Mouse (Mus musculus) heart, embryonic 13.5 days (tissue): ENCODE results near the gene Zdhhc6. TPM values are rescaled to one million over a fixed set of nuclear protein-coding genes. Genes with fewer than 3 reads are reported as not detected.

Experiments
- ATAC-seq: fragments of 200-750 bp; cut with Nextera tagmentation; 2 replicates; pipeline ENCODE4 v1.8.0; 2017; ENCODE audit warnings: moderate TSS enrichment; ENCODE audit not compliant: insufficient number of reproducible peaks, low FRiP score, low TSS enrichment; ENCODE audit errors: extremely low read depth
- H3K27ac ChIP-seq: fragments of 300-500 bp; sonication (generic); replicated peaks from 2 replicates; pipeline ENCODE4 v1.5.1; 2015; ENCODE audit warnings: moderate library complexity, mild to moderate bottlenecking, inconsistent platforms
- H3K27me3 ChIP-seq: fragments of 300-500 bp; sonication (generic); replicated peaks from 2 replicates; pipeline ENCODE4 v1.6.1; 2015; ENCODE audit warnings: mild to moderate bottlenecking, inconsistent platforms
- H3K36me3 ChIP-seq: fragments of 300-500 bp; sonication (generic); 2 replicates; pipeline ENCODE4 v1.6.1; 2015; ENCODE audit warnings: mild to moderate bottlenecking, inconsistent platforms
- H3K4me1 ChIP-seq: fragments of 300-500 bp; sonication (generic); 2 replicates; pipeline ENCODE4 v1.6.1; 2015; ENCODE audit warnings: inconsistent platforms
- H3K4me2 ChIP-seq: fragments of 300-500 bp; sonication (generic); 2 replicates; pipeline ENCODE4 v1.6.1; 2015; ENCODE audit warnings: inconsistent platforms, mild to moderate bottlenecking, moderate library complexity
- H3K4me3 ChIP-seq: fragments of 300-500 bp; sonication (generic); 2 replicates; pipeline ENCODE4 v1.5.1; 2015; ENCODE audit warnings: moderate library complexity, mild to moderate bottlenecking, inconsistent platforms
- H3K9ac ChIP-seq: fragments of 300-500 bp; sonication (generic); 2 replicates; pipeline ENCODE4 v1.6.1; 2015; ENCODE audit warnings: inconsistent platforms, mild to moderate bottlenecking, moderate library complexity
- H3K9me3 ChIP-seq: fragments of 300-500 bp; sonication (generic); 2 replicates; pipeline ENCODE4 v1.6.1; 2016; ENCODE audit warnings: inconsistent platforms
- WGBS: fragments of 180-500 bp; shearing (Covaris S2); methylation state at CpG from one replicate; pipeline ENCODE4 v1.1.7; 2015; ENCODE audit warnings: mixed read lengths; 5-methylcytosine and 5-hydroxymethylcytosine counted together
- polyA plus RNA-seq: library from polyadenylated mRNA; unstranded; fragments of >200 nt; fragmentation: Nextera tagmentation; extraction: Ambion mirVana; gene quantifications from 2 replicates; pipeline ENCODE4 v1.2.1, GENCODE M21; 2015

The Zdhhc6 gene
- polyA plus RNA-seq, result 59.4 and 62.3 TPM in 2 replicates

DNA sequence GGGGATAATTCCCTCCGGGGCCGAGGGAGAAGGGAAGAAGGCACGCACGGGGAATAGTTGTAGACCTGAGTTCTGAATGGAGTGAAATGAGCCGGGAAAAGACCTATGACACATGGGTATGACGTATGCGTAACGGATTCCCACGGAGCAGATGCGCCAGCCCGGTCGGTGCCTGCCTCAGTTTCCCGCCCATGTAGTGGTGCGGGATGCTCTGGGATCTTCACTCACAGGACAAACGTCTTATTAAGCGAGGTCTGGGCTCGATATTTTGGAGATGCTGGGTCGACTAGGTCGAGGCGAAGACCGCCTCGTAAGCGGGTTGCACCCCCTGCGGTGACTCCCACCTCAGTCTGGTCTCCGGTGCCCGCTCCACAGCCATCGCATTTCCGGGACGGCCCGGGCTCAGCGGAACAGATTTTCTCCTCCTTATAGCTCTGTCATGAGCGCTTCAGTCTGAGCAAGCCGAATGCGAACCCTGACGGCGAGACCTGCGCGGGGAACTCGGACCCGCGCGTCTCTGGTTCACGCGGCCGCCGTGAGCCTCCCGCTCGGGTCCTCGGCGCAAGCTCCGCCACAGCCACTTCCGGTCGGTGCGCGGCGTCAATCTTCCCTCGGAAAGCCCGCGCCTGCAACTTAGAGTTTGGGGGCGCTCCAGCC, at the start of gene Zdhhc6:
Gene Zdhhc6, minus strand, starts transcription at position 581 of the 657 bp plus-strand sequence.
- no peaks in the 10 kb centered on the region for H3K9me3 ChIP-seq
- H3K4me1 ChIP-seq, result peaks cover 41% of the 10 kb centered on the region
- under 1% methylated on average over 59 of the region's 60 CpGs for WGBS
- peak within 1 kb of the TSS; percentile 90 for H3K4me2 ChIP-seq
- H3K9ac ChIP-seq, result peak within 1 kb of the TSS; percentile 93
- peaks cover 25% of the 10 kb centered on the region for H3K36me3 ChIP-seq
- H3K4me3 ChIP-seq, result peak within 1 kb of the TSS; percentile 82
- H3K27me3 ChIP-seq, result no peaks in the 10 kb centered on the region
- peak within 1 kb of the TSS; percentile 88 for H3K27ac ChIP-seq
- 0 out of 2 replicates have a peak, but pooled peaks have one; percentile 25 for ATAC-seq

GRCm38 (mm10) chr19:55362606-55363005, 46.8 kb upstream of the Zdhhc6 start:
- no peaks in the 10 kb centered on the region for H3K27me3 ChIP-seq
- H3K4me3 ChIP-seq, result no peak overlapping the region
- no peak overlapping the region for H3K4me2 ChIP-seq
- ATAC-seq, result no peak
- H3K4me1 ChIP-seq, result peaks cover 6% of the 10 kb centered on the region
- no peaks in the 10 kb centered on the region for H3K9me3 ChIP-seq
- WGBS, result 87% methylated on average over 9 of the region's 9 CpGs
- 0 out of 2 replicates have a peak, but pooled peaks cover 5% of the 10 kb centered on the region for H3K36me3 ChIP-seq
- H3K27ac ChIP-seq, result no peak overlapping the region
- no peak overlapping the region for H3K9ac ChIP-seq

GRCm38 (mm10) chr19:55350673-55351378, 35.0 kb upstream of the Zdhhc6 start:
- no peak overlapping the region for H3K9ac ChIP-seq
- 55% methylated on average over 9 of the region's 9 CpGs for WGBS
- H3K4me1 ChIP-seq, result peaks cover 27% of the 10 kb centered on the region
- ATAC-seq, result no peak
- H3K27ac ChIP-seq, result no peak overlapping the region
- H3K4me2 ChIP-seq, result no peak overlapping the region
- H3K27me3 ChIP-seq, result no peaks in the 10 kb centered on the region
- H3K4me3 ChIP-seq, result no peak overlapping the region
- H3K9me3 ChIP-seq, result no peaks in the 10 kb centered on the region
- H3K36me3 ChIP-seq, result no peaks in the 10 kb centered on the region

DNA sequence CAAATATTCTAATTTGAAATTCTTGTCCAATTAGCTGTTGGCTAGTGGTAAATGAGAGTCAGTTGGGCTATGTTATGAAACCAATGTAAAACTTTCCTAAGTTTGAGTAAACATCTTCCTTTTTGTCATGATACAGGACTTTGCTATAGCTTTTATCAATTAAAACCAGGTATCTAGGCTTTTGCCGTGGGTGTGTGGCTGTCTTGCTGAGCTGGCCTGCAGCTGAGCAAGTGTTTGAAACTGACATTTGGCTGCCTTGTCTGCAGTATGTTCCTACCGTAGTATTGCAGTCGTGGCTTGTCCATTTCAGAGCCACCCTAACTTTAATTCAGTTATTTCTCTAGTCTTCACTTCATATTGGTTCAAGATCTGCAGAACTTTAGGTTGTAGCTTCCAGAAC, 32.4 kb upstream of the Zdhhc6 start:
- H3K4me1 ChIP-seq, result peaks cover 27% of the 10 kb centered on the region
- no peak overlapping the region for H3K27ac ChIP-seq
- H3K4me2 ChIP-seq, result no peak overlapping the region
- H3K4me3 ChIP-seq, result no peak overlapping the region
- ATAC-seq, result no peak
- no peak overlapping the region for H3K9ac ChIP-seq
- 80% methylated on average over 3 of the region's 3 CpGs for WGBS
- no peaks in the 10 kb centered on the region for H3K27me3 ChIP-seq
- peaks cover 5% of the 10 kb centered on the region; the same call in 1 of the 2 replicates for H3K36me3 ChIP-seq
- no peaks in the 10 kb centered on the region for H3K9me3 ChIP-seq

DNA sequence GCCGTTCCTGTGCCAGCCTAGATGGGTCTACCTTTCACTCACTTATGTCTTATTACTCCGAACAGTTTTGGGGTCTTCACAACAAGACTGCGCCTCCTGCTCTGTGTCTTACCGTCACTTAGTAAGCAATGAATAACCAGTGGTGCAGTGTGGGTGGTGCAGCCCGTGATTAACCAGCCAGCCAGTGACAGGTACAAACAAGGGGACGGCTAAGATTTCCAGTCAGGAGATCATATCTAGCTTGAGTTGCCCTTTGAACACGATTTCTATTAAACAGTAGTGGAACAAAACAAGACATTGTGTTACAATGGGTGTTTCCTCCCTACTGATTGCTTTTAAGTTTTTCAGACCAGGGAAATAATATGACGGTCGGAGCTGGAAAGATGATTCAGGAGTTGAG, 27.4 kb upstream of the Zdhhc6 start:
- Histone ChIP-seq H3K9ac (no peak overlapping the region), H3K27me3 (no peaks in the 10 kb centered on the region), H3K9me3 (no peaks in the 10 kb centered on the region), H3K4me3 (no peak overlapping the region), H3K27ac (no peak overlapping the region), H3K36me3 (peaks cover 9% of the 10 kb centered on the region), H3K4me1 (peaks cover 5% of the 10 kb centered on the region), H3K4me2 (no peak overlapping the region)
- 82% methylated on average over 9 of the region's 9 CpGs for WGBS
- ATAC-seq, result no peak

DNA sequence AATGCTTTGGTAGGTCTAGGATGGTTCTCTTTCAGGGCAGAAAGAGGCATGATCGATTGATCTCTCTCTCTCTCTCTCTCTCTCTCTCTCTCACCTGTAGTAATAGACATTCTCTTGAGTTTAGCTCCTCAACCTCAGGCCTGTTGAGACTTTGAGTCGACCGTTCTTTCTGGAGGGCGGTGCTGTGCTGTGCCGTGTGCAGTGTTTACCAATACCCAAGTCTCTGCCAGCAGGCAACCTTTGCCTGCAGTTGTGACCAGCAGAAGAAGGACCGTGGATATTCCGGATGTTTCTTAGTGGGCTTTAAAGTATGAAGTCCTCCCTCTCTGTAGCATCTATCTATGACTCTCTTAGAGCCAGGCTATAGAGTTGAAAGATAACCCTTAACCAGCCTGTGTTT, 26.6 kb upstream of the Zdhhc6 start:
- Histone ChIP-seq H3K27ac (no peak overlapping the region), H3K4me1 (peaks cover 5% of the 10 kb centered on the region), H3K4me2 (no peak overlapping the region), H3K4me3 (no peak overlapping the region), H3K9ac (no peak overlapping the region), H3K27me3 (no peaks in the 10 kb centered on the region), H3K9me3 (no peaks in the 10 kb centered on the region), H3K36me3 (peaks cover 9% of the 10 kb centered on the region)
- WGBS, result 91% methylated on average over 7 of the region's 7 CpGs
- ATAC-seq, result no peak

DNA sequence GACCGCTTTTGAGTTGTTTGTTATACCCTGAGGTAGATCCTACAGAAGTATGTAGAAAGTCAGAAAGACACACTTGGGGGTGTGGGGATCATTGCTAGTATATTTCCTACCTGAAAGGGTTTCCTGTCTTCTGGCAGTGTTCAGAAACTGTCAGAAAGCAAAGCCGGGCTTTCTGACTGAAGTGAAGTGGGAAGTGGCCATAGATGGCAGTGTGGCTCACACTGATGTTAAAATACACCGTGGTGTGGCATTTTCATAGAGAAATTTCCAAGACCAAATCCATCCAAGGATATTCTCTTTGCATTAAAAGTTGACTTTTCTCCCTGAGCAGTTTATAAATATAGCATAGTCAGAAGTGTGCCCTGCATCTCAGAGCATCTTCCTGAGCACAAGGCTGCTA, 25.5 kb upstream of the Zdhhc6 start:
- WGBS, result 56% methylated on average over 3 of the region's 3 CpGs
- Histone ChIP-seq H3K9ac (no peak overlapping the region), H3K27me3 (no peaks in the 10 kb centered on the region), H3K36me3 (peaks cover 11% of the 10 kb centered on the region), H3K4me3 (no peak overlapping the region), H3K9me3 (no peaks in the 10 kb centered on the region), H3K27ac (no peak overlapping the region), H3K4me1 (peaks cover 5% of the 10 kb centered on the region), H3K4me2 (no peak overlapping the region)
- no peak for ATAC-seq

DNA sequence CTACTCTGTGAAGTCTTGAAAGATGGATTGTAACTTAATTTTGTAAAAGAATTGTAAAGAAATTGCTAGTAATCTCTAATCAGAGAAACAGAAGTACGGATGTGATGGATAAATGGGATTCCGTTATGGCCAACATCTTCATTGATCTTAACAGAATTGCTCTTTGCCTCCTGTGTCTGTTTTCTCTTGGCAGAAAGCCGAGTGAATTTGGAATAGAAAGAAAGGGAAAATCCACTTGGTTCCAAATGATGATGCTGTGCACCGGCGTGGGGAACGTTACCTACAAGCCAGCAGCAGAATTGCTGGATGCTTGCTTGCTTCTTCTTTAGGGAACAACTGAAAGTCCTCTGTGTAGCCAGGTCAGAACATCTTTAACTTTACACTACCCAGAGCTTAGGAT, 24.7 kb upstream of the Zdhhc6 start:
- H3K4me3 ChIP-seq, result no peak overlapping the region
- no peaks in the 10 kb centered on the region for H3K27me3 ChIP-seq
- no peak overlapping the region for H3K4me2 ChIP-seq
- H3K4me1 ChIP-seq, result peaks cover 5% of the 10 kb centered on the region
- peaks cover 12% of the 10 kb centered on the region for H3K36me3 ChIP-seq
- WGBS, result 84% methylated on average over 6 of the region's 6 CpGs
- no peaks in the 10 kb centered on the region for H3K9me3 ChIP-seq
- H3K9ac ChIP-seq, result no peak overlapping the region
- no peak overlapping the region for H3K27ac ChIP-seq
- ATAC-seq, result no peak

- no peak overlapping the region for H3K4me2 ChIP-seq
- H3K36me3 ChIP-seq, result peaks cover 5% of the 10 kb centered on the region; the same call in 1 of the 2 replicates
- no peak for ATAC-seq
- H3K4me1 ChIP-seq, result peaks cover 5% of the 10 kb centered on the region
- H3K27me3 ChIP-seq, result no peaks in the 10 kb centered on the region
- WGBS, result 87% methylated on average over 10 of the region's 10 CpGs
- no peak overlapping the region for H3K27ac ChIP-seq
- H3K9ac ChIP-seq, result no peak overlapping the region
- no peak overlapping the region for H3K4me3 ChIP-seq
- no peaks in the 10 kb centered on the region for H3K9me3 ChIP-seq
Measured at GRCm38 (mm10) chr19:55337664-55338063, 21.8 kb upstream of the Zdhhc6 start.

GRCm38 (mm10) chr19:55337066-55337465, 21.2 kb upstream of the Zdhhc6 start:
- Histone ChIP-seq H3K4me2 (no peak overlapping the region), H3K27me3 (no peaks in the 10 kb centered on the region), H3K9ac (no peak overlapping the region), H3K9me3 (no peaks in the 10 kb centered on the region), H3K27ac (no peak overlapping the region), H3K36me3 (0 out of 2 replicates have a peak, but pooled peaks cover 5% of the 10 kb centered on the region), H3K4me1 (peaks cover 9% of the 10 kb centered on the region), H3K4me3 (no peak overlapping the region)
- WGBS, result 83% methylated on average over 9 of the region's 9 CpGs
- ATAC-seq, result no peak

DNA sequence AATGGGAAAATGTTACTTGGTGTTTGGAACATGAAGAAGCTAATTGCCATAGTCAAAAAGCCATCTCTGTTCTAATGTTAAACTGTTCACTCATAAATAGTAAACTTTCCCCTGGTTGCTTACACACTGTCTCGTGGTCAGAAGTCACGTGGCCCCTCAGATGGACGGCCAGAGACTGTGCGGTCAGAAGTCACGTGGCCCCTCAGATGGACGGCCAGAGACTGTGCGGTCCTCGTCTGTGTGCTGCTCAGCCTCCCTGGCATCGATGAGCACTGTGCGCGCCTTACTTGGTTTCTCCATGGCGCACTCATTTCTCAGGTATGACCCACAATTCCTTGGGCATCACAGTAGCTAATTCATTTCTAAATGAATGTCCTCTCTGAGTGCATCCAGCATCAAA, 20.6 kb upstream of the Zdhhc6 start:
- no peak overlapping the region for H3K9ac ChIP-seq
- H3K4me2 ChIP-seq, result no peak overlapping the region
- H3K27ac ChIP-seq, result no peak overlapping the region
- H3K9me3 ChIP-seq, result no peaks in the 10 kb centered on the region
- 85% methylated on average over 12 of the region's 12 CpGs for WGBS
- H3K4me1 ChIP-seq, result peaks cover 10% of the 10 kb centered on the region
- no peak for ATAC-seq
- no peaks in the 10 kb centered on the region for H3K27me3 ChIP-seq
- no peak overlapping the region for H3K4me3 ChIP-seq
- H3K36me3 ChIP-seq, result peaks cover 9% of the 10 kb centered on the region; the same call in 1 of the 2 replicates
